Mouse (Mus musculus) fat pad, adult 2 months (tissue): Measurements from ENCODE around the gene Tnfsf15.

Experiments
- DNase-seq: peaks from one replicate; pipeline ENCODE4 v3.0.0-alpha.2; 2011; ENCODE audit warnings: low read depth, low spot score; ENCODE audit errors: extremely low read depth

Tnfsf15 gene

DNA sequence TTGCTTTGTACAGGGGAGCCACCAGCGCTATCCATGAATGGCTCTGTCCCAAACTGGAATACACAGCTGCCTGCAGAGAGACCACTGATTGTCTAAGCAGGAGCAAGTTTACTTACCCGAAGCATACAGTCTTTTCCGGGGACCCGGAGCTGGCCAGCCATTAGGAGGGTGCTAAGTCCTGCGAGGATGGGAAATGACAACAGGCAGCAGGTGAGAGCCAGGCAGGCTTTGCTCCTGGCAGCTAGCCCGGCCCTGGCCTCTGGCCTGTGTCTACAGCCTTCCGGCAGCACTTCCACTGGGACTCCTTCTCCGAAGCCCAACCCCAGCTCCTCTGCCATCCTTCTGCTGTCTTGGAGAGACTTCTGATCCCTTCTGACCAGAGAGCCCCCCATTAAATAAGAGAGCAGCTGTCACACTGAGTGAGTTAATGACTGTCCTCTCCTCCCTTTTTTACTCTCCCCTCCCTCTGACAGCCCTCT, at the start of gene Tnfsf15:
TSS of gene Tnfsf15 (minus strand) at position 421 of the 479 bp plus-strand sequence.
- no peak for DNase-seq

DNA sequence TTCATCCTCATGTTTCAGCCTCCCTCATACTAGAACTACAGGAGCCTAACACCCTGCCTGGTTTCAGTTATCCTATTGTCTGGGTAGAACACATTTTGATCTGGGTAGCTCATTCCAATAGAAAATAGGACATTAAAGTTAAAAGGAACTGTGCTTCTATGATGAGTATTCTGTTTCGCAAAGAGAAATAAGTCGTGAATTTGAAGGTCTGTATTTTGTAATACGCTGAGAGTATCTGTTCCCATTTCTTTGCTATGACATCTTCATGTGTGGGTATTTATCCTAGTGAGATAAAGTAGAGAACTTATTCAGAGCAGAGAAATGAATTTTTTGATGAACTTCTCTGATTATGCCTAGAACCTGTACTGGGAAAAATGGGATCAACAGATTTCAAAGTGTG, 47.4 kb upstream of the Tnfsf15 start:
- no peak for DNase-seq

DNA sequence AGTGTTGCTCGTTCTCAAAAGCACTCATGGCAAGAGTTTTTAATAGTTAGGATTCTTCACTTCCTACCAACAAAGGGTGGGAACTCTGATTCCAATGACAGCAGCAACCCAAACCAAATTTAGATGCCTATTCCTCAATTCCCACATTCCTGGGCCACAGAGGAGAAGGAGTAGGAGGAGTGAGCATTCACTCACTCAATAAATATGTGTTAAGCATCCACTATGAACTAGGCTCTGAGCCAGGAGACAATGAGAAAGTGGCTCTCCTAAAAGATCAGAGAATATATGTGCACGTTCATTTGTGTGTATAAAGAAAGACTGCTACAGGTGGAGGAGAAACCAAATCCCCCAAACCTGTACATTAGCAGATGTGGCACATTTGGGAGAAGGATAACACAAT, 40.6 kb upstream of the Tnfsf15 start:
- DNase-seq: no peak

DNA sequence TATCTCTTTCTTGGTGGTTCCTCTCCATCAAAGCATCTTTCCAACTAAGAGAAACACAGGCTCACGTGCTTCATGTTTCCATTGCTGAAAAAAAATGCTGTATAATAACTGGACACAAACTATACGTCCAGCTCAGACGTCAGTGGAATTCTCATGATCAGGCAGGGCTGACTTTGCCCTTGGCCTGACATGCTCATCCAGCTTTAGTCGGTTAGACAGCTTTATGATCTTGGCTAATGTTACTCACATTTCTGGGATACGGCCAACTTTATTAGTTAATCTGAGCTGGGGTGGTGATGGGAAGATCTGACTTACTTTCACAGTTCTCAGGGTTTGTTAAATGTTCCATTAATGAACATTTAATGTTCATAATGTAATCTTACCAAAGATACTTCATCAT, 38.9 kb upstream of the Tnfsf15 start:
- DNase-seq: no peak

DNA sequence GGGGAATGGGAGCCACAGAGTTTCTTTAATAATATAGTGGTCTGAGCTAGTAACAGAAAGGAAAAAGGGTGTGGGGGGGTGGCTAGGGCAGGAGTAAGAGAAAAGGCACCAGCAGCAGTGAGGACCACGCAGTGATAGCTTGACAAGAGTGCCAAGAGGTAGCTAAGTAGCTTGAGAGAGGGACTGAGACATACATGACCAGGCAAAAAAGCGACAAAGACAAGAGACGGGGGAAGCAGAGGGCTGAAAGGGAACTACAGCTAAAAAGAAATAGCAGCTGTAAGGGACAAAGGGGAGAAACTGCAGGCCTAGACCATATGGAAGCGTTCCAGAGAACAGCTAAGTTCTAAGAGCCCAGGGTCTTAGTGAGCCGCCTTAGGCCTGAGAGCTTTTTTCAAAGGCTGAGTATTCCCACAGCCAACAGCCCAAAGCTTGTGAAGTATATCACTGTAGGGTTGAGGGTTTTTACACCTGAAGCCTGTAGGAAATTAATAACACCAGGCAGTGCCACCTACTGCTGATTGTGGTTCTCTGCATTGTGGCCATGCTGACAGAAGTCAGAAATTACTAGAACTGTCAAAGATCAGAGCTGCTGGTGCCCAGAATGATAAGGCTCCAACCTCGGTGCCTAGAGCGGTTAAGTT, 38.2 kb upstream of the Tnfsf15 start:
- DNase-seq: no peak

DNA sequence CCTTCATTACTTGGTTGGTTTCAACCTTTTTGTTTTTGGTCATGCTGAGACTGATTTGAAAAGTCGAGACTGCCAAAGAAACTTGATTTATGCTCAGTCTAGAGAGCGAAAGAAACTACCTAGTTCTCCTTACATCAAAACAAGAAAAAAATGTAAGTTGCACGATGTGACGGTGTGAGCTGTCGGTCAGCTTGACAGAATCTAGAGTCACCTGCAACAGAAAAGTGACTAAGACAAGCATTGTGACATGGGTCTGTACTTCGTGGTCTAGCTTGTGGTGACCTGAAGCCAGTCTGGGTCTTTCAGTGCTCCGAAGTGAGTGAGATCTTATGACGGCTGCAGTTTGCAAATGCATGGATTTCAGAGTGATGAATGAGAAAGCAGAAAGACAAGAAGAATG, 32.3 kb upstream of the Tnfsf15 start:
- no peak for DNase-seq

DNA sequence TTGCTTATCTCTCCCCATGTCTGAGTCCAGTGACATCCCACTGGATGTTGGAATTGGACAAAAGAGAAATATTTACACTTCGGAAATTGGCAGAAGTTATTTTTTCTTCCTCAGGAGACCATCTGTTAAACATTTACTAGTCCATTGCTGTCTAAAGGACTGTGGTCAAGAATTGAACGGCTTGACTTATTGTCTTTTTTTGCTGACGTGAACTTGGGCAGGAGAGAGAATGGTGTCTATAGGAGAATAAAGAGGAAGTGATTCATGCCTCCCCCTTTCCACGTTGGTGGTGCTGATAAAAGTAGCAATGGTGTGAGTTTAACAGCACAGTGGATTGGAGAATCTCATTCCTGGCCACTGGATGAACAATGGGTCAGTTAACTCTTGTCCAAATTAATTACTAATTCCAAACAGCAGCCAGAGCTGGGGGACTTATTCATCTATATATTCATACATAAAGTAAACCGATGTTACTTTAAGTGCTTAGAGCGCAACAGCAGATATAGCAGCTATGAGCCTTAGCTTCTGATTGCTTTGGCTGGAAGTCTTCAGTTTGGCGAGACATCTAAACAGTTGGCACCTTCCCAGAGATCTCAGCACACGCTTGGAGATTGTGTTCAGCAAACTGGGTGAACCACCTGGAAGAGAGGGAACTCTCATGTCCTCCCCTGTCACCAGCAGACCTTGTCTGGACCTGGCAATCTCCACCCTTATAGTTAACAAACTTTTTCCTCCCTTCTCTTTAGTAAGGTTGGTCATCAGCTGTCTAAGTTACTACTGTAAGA, 28.6 kb upstream of the Tnfsf15 start:
- no peak for DNase-seq

DNA sequence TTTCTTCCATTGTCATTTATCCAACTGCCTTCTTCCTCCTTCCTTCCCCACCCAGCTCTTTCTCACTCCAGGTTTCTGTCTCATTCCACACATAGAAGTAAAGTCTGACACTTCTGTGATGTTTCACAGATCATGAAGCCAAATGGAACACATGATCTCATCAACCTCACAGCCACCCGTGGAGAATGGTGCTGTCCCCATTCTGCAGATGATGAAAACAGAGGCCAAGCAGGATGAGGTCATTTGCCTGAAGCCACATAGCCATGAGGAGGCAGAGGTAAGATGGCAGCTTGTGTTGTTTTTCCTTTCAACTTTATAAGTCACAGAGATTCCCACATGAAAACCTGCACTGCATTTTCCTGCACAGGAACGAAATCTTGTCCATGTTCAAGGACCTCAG, 27.6 kb upstream of the Tnfsf15 start:
- no peak for DNase-seq

DNA sequence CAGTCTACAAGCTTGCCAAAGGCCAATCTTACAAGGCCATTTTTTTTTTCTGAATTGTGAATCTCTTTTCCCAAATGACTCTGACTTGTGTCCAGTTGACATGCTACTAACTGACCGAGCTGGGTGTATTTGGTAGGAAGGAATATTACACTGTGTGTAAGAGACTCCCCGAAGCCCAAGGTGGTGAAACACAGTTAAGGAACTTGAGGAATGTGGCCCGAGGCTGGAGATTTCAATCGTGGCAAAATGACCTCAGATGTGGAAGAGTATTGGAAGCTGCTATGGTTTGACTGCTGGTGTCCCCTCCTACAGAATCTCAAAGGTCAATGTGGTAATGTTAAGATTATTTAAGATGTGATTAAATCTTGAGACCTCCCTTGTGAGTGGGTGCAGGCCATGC, 26.4 kb upstream of the Tnfsf15 start:
- DNase-seq: no peak

DNA sequence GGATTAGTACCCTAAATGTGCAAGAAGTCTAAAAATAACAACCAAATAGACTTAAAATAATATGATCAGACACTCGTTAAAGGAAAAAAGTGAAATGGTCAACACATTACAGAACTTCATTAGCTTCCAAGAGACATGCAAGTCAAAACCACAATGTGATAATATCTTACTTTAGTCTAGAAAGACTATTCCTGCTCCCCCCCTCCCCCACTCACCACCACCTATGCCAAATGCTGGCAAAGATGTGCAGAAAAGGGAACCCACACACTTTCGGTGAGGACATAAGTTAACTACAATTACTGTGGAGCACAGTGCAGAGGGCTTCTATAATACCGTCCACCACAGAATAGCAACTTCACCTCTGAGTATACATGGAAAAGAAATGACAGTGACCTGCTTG, 24.2 kb upstream of the Tnfsf15 start:
- no peak for DNase-seq

DNA sequence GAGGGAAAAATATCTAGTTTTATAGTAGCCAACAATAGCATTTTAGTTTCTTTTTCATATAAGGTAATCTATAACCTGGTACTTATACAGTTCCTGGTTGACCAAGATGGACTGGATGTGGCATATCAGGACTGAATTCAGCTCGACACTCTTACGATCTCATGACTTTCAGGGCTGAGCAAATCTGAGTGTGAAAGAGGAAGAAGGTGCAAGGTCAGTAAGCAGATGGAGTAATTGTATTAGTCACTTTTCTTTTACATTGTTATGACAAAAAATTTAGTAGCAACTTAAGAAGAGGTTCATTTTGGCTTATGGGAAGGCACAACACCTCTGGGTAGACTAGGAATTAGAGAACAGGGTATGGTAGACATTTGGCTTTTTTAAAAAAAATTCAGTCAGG, 20.1 kb upstream of the Tnfsf15 start:
- no peak for DNase-seq

DNA sequence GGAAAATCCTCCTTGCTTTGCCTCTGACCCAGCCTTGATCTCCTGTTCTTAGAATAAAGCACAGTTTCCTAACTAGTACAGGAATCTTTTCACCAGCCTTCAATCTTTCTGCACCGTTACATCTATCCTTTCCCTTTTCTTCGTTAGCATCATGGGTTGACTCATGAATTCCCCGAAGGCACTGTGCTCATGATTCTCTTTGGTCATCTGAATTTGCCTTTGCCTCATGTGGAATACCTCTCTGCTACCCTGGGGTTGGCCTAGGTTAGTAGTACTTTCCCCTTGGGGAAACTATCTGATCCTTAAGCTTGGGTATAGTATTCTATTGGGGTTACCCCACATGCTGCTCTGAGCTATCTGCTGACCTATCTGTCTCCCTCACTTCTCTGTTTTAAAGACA, 15.0 kb upstream of the Tnfsf15 start:
- DNase-seq: no peak

DNA sequence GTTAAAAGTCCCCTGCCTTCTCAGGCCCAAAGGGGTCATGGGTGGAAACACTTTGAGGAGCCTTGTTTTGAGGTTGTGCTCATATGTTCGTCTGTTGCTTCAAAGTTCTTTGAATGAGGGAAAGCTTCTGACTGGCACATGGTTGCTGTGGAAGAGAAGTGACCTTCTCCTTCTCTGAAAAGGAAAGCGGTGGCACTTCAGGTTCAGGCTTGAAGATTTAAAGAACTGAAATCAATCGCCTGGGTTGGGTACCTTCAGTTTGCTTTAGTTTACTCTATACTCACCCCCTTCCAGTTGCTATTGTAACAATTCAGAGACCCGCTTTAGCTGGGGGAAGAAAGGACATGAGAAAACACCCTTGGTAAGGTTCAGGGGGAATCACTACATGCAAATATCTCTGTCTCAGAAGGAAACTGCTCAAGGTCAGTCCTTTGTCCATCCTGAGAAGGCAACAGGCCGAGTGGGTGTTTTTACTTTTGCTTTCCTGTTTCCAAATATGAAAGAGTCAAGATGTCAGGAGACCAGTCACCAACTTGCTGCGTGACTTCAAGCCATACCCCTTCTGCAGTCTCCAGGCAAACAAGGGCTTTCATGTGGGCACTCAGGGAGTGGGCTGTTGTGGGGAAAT, 12.7 kb upstream of the Tnfsf15 start:
- DNase-seq: no peak

DNA sequence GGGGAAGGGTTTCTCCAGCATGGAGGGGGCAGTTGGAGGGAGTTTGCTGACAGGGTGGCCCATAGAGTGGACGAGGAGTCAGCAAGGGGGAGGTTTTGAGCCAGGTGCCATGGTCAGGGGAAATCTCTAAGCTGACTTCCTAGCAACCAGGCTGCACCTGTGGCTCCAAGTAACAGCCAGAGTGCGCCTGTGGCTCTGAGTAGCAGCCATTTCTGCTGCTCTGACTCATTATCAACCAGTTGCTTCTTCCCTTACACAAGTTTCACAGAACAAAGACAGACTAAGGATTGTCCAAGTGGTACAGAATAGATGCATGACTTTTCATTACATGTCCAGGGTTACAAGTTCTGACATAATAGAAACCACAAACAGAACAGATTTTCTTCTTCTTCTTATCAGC, 11.2 kb upstream of the Tnfsf15 start:
- no peak for DNase-seq

DNA sequence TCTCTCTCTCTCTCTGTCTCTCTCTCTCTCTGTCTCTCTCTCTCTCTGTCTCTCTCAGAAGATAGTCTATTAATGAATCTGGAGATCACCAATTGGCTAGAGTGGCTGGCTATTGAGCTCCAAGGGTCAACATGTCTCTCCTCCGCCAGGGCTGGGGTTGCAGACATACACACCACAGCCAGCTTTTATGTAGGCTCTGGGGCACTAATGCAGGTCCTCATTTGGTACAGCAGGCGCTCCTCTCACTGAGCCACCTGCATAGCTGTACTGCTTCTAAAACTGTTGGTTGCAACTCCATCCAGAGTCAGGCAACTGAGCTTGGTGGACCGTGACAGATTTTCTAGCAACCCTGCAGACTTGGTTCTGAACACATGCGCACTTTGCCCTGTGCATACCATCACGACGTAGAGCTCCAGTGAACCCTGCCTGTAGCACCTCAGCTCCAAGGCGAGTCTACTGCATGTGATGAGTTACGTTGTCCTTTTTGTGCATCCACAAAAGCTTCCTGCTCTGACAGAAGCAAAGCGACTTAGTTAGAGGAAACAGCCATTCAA, 9.6 kb upstream of the Tnfsf15 start:
- DNase-seq: no peak

DNA sequence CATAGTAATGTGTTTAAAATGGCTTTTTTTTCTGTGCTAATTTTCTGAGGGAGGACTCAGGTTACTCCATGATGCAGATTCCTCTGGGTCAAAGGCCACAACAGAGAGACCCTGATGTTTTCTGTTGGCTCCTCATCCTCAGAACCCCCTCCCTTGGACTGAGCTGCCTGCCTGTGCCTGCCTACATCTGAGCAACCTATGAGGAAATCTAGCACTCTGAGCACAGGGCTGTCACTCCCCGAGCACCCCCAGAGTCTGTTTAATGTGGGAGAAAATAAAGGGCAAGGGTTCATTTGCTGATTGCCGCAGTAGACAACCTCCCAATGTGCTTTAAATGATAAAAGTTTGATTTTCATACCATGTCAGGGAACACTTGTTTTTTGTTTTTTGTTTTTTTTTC, 8.9 kb upstream of the Tnfsf15 start:
- DNase-seq: no peak

DNA sequence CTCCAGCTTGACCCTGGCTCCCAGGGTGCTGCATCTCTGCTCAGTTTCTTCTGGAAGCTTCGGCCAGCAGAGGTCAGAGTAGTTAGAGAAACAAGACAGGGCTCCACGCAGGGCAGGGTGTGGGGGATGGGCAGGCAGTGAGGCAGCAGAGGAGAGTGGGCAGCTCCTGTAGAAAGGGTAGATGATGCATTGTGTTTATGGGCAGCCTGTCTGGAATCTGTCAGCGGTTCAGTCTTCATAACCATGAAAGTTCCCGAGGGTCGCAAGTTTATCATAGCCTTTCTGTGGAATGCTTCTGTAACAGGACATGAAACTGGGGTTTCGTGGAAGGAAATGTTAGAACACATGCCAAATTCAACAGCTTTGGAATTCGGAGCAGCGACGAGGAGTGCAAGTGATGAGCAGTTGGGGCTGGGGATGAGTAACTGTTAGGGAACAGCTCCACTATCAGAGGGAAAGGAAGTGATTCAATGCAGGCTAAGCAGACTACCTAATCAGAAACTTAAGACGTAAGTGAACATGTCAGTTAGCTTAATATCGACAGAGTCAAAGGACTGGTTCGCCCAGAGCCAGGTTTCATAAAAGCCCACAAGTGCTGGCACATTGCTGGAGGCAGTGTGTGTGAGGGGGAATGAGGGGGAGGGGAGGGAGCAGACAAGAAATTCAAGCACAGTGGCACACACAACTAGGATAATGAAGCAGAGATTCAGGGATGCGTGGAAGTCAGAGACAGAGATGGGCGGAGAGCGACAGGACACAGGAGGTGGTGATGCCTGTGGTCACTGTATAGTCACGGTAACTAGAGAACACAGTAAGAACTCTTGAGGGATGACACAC, 8.0 kb upstream of the Tnfsf15 start:
- no peak for DNase-seq

DNA sequence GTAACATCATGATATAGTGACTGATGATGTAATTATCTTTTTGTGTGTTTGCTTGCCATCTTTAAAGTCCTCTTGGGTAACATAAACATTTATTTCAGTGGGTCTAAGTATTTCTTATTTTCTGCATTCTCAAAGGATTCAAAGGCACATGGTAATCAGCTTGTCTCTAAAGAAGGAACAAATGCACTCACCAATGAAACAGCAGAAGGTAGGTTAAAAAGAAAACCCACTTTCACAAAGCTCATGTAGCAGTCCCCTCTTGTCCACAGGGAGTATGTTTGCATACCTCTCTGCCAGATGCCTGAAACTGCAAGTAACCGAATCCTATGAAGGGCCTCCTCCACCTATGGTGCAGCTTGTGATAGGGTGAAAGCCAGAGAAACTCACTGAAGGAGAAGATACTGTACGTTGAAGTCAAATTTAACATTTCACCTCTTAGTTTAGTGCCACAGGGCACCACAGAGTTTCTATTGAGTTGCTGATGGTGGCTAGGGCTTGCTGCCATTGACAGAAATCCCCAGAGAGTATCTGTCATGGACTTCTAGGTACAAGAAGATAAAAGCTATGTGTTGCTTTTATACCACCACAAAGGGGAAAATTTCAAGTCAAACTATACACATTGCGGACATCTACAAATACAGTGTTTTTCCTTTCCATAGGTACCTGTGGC, 3.3 kb upstream of the Tnfsf15 start:
- DNase-seq: no peak

DNA sequence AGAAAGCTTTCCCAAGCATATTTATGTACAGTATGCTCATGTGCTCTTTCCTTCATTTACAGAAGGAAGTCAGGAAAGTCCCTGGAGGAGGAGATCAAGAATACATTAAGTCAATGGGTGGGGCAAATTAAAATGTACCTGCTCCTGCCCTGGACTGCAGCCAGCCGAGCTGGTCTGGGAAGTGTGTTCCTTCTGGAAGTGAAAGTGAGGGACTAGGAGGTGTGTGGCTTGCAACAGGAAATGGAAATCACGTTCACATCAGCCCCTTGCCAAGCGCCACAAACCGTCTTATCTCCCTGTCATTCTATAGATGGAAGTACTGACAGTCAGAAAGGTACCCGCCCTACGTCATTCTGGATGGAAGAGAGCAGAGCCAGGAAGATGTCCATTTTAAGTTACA, 358 bp upstream of the Tnfsf15 start:
- no peak for DNase-seq

DNA sequence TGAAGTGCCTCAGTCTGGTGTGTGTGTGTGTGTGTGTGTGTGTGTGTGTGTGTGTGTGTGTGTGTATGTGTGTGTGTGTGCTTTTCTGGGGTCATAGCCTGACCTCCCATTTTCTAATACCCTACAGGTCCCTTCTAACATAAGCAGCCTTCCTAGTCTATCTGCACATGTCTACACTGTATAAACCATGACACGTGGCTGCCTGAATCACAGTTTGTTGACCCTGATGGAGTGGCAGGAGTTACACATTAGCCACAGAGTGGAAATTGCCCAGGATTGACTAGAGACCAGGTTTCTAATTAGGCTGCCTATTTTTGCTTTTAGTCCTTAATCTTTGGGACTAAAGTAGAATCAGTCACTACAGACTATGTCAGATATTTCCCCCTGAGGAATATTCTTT, 1.3 kb downstream of the Tnfsf15 start:
- DNase-seq: no peak
